27 mouse cellular contexts compared by ENCODE assay signal in genomic region chr15:28307884-28308283, GRCm38 (mm10).
A peak's percentile ranks its signal among the peaks of the same experiment; 100 is the strongest.
DNase-seq lines count a peak whose midpoint lies in the region; ATAC-seq and TF ChIP-seq lines count a peak whose summit lies in the region.
"Had no signal": no experiment of that assay in that cellular context is flagged by ENCODE, and none has a peak within 500 bp of the region (broad histone marks: within the 10 kb centered on the region; RNA-seq: fewer than 3 reads in every experiment).

No protein-coding gene starts in this region.

- WGBS in hindbrain, embryonic 11.5 days = 48% methylated on average over 2 of the region's 2 CpGs
- WGBS in hindbrain, embryonic 10.5 days = 62% methylated on average over 2 of the region's 2 CpGs
- WGBS in hindbrain, embryonic 13.5 days = 23% methylated on average over 2 of the region's 2 CpGs
- WGBS in neural tube, embryonic 12.5 days = 37% methylated on average over 2 of the region's 2 CpGs
- 94% methylated on average over 2 of the region's 2 CpGs for WGBS in thymus, adult 2 months

- DNase-seq in cerebellum, postnatal 10 days = peak; percentile 32 to 55
- DNase-seq in cerebellum, postnatal 36 days = no peak
- DNase-seq in hindbrain, embryonic 11.5 days (ENCODE audit: low spot score) = peak; percentile 17
- DNase-seq in hindbrain, embryonic 10.5 days (ENCODE audit: low spot score) = no peak
- DNase-seq in left cerebral cortex, postnatal 36 days (ENCODE audit: low spot score in 2 of 2) = no peak
- no peak for DNase-seq in thymus, adult 2 months
- DNase-seq: adrenal gland, adult 8-10 months; cerebellum, adult 8-10 months; gastrocnemius, adult 2 months; kidney, postnatal 14 days; layer of hippocampus, adult 9-11 months; liver; lung, adult 2 months; lung, postnatal 14 days; retina, postnatal 1 day; right cerebral cortex, postnatal 25 days; thymus, postnatal 14 days had no signal

- no peaks in the 10 kb centered on the region for H3K4me1 ChIP-seq in hindbrain, embryonic 11.5 days (replicated peaks; ENCODE audit: control insufficient read depth, insufficient read depth, low read length)
- no peaks in the 10 kb centered on the region for H3K4me1 ChIP-seq in hindbrain, embryonic 10.5 days (replicated peaks)
- peaks cover 7% of the 10 kb centered on the region for H3K4me1 ChIP-seq in hindbrain, embryonic 13.5 days (replicated peaks)
- no peaks in the 10 kb centered on the region for H3K4me1 ChIP-seq in neural tube, embryonic 12.5 days
- H3K4me1 ChIP-seq in thymus, adult 2 months (replicated peaks; ENCODE audit: control insufficient read depth, insufficient read depth, low read length) = no peaks in the 10 kb centered on the region
- H3K4me1 ChIP-seq: forebrain, embryonic 12.5 days; midbrain, embryonic 10.5 days; stomach, embryonic 15.5 days had no signal

- no peak for TF ChIP-seq POLR2A in thymus, adult 2 months (IDR thresholded peaks at IDR 0.05; ENCODE audit: control insufficient read depth, extremely low read depth, insufficient read depth, low read length, poor library complexity)

- H3K4me3 ChIP-seq in hindbrain, embryonic 11.5 days (ENCODE audit: low read depth, low read length) = no peak overlapping the region
- H3K4me3 ChIP-seq in hindbrain, embryonic 10.5 days = no peak overlapping the region
- no peak overlapping the region for H3K4me3 ChIP-seq in hindbrain, embryonic 13.5 days
- H3K4me3 ChIP-seq in neural tube, embryonic 12.5 days = no peak overlapping the region
- H3K4me3 ChIP-seq in thymus, adult 2 months (ENCODE audit: control insufficient read depth, insufficient read depth, low read length) = no peak overlapping the region
- H3K4me3 ChIP-seq: erythroblast, embryonic 14.5 days; forebrain, embryonic 12.5 days; gastrocnemius, adult 2 months; midbrain, embryonic 10.5 days; stomach, embryonic 15.5 days had no signal

- no peaks in the 10 kb centered on the region for H3K36me3 ChIP-seq in hindbrain, embryonic 11.5 days (ENCODE audit: control insufficient read depth, insufficient read depth, low read length)
- no peaks in the 10 kb centered on the region for H3K36me3 ChIP-seq in hindbrain, embryonic 10.5 days
- no peaks in the 10 kb centered on the region for H3K36me3 ChIP-seq in hindbrain, embryonic 13.5 days
- no peaks in the 10 kb centered on the region for H3K36me3 ChIP-seq in neural tube, embryonic 12.5 days
- H3K36me3 ChIP-seq in thymus, adult 2 months (ENCODE audit: control insufficient read depth, insufficient read depth, low read length) = no peaks in the 10 kb centered on the region
- H3K36me3 ChIP-seq: forebrain, embryonic 12.5 days; midbrain, embryonic 10.5 days; stomach, embryonic 15.5 days had no signal

- no peak overlapping the region for H3K27ac ChIP-seq in hindbrain, embryonic 11.5 days (ENCODE audit: low read depth, low read length)
- H3K27ac ChIP-seq in hindbrain, embryonic 10.5 days = no peak overlapping the region
- H3K27ac ChIP-seq in hindbrain, embryonic 13.5 days = no peak overlapping the region
- no peak overlapping the region for H3K27ac ChIP-seq in neural tube, embryonic 12.5 days
- no peak overlapping the region for H3K27ac ChIP-seq in thymus, adult 2 months (ENCODE audit: control insufficient read depth, insufficient read depth, low read length)
- H3K27ac ChIP-seq: forebrain, embryonic 12.5 days; gastrocnemius, adult 2 months; liver, embryonic 14.5 days; midbrain, embryonic 10.5 days; stomach, embryonic 15.5 days had no signal

- H3K9ac ChIP-seq in hindbrain, embryonic 11.5 days (ENCODE audit: low read depth, low read length) = no peak overlapping the region
- H3K9ac ChIP-seq in hindbrain, embryonic 13.5 days = no peak overlapping the region
- no peak overlapping the region for H3K9ac ChIP-seq in neural tube, embryonic 12.5 days
- H3K9ac ChIP-seq: forebrain, embryonic 12.5 days; liver, embryonic 14.5 days; stomach, embryonic 15.5 days had no signal

- H3K27me3 ChIP-seq in hindbrain, embryonic 11.5 days (ENCODE audit: control insufficient read depth, insufficient read depth, low read length) = no peaks in the 10 kb centered on the region
- H3K27me3 ChIP-seq in hindbrain, embryonic 10.5 days (ENCODE audit: insufficient read depth, poor library complexity, severe bottlenecking) = no peaks in the 10 kb centered on the region
- H3K27me3 ChIP-seq in hindbrain, embryonic 13.5 days = no peaks in the 10 kb centered on the region
- H3K27me3 ChIP-seq in neural tube, embryonic 12.5 days (replicated peaks) = no peaks in the 10 kb centered on the region
- no peaks in the 10 kb centered on the region for H3K27me3 ChIP-seq in thymus, adult 2 months (ENCODE audit: control insufficient read depth, insufficient read depth, low read length)
- H3K27me3 ChIP-seq: CH12.LX; forebrain, embryonic 12.5 days; stomach, embryonic 15.5 days had no signal

- no peak overlapping the region for H3K4me2 ChIP-seq in hindbrain, embryonic 11.5 days (replicated peaks; ENCODE audit: low read depth, low read length)
- H3K4me2 ChIP-seq in hindbrain, embryonic 13.5 days = no peak overlapping the region
- H3K4me2 ChIP-seq in neural tube, embryonic 12.5 days (replicated peaks) = no peak overlapping the region
- H3K4me2 ChIP-seq: forebrain, embryonic 12.5 days; stomach, embryonic 15.5 days had no signal

- no peak for TF ChIP-seq CTCF in thymus, adult 2 months (IDR thresholded peaks at IDR 0.05; ENCODE audit: borderline replicate concordance, control insufficient read depth, extremely low read depth, insufficient read depth, low read length, poor library complexity)

- peak; percentile 80 for ATAC-seq in hindbrain, embryonic 11.5 days (ENCODE audit: low FRiP score)
- ATAC-seq in hindbrain, embryonic 13.5 days (ENCODE audit: low FRiP score) = peak; percentile 76
- peak; percentile 65; the same call in 1 of the 2 replicates for ATAC-seq in neural tube, embryonic 12.5 days (ENCODE audit: low FRiP score, low read depth)
- ATAC-seq: activated CD4-positive, CD25-positive, alpha-beta regulatory T cell, adult 4 months; intestine, postnatal 0 days had no signal

- intact Hi-C loops in left cerebral cortex, postnatal 36 days (cut with DNase I) = no loop called here

- no peaks in the 10 kb centered on the region for H3K9me3 ChIP-seq in hindbrain, embryonic 11.5 days (ENCODE audit: control insufficient read depth, low read length)
- H3K9me3 ChIP-seq in hindbrain, embryonic 10.5 days = no peaks in the 10 kb centered on the region
- H3K9me3 ChIP-seq in hindbrain, embryonic 13.5 days = no peaks in the 10 kb centered on the region
- no peaks in the 10 kb centered on the region for H3K9me3 ChIP-seq in neural tube, embryonic 12.5 days
- H3K9me3 ChIP-seq: forebrain, embryonic 12.5 days; midbrain, embryonic 10.5 days; stomach, embryonic 15.5 days had no signal

Comparison
In these comparisons a context has a peak if more than half of its experiments do, and no peak if none do; other contexts are left out.
1. DNase-seq: peak in cerebellum, postnatal 10 days (2 of 2) and hindbrain, embryonic 11.5 days (single experiment); none in cerebellum, postnatal 36 days (0 of 2), hindbrain, embryonic 10.5 days (single experiment), left cerebral cortex, postnatal 36 days (0 of 2) and thymus, adult 2 months (single experiment).
2. Peak in every context shown above with its lines, with median percentiles within 50 percentile points of each other: ATAC-seq.